In genomic region chr13:3563953-3564352, GRCm38 (mm10) we compare ENCODE assay signal across 20 mouse cellular contexts. TPM values are rescaled to one million over a fixed set of nuclear protein-coding genes. Genes with fewer than 3 reads are reported as not detected.
DNase-seq lines count a peak whose midpoint lies in the region; ATAC-seq and TF ChIP-seq lines count a peak whose summit lies in the region.
"Had no signal": no experiment of that assay in that cellular context is flagged by ENCODE, and none has a peak within 500 bp of the region (broad histone marks: within the 10 kb centered on the region; RNA-seq: fewer than 3 reads in every experiment).

No protein-coding gene starts in this region.

- no peaks in the 10 kb centered on the region for H3K27me3 ChIP-seq in intestine, postnatal 0 days (replicated peaks; ENCODE audit: control insufficient read depth, insufficient read depth, low read length)
- H3K27me3 ChIP-seq in intestine, embryonic 16.5 days (replicated peaks; ENCODE audit: control insufficient read depth, insufficient read depth, low read length) = no peaks in the 10 kb centered on the region
- H3K27me3 ChIP-seq in CH12.LX (replicated peaks) = no peaks in the 10 kb centered on the region
- H3K27me3 ChIP-seq: embryonic facial prominence, embryonic 15.5 days; heart, embryonic 15.5 days; hindbrain, embryonic 13.5 days had no signal

- no peaks in the 10 kb centered on the region for H3K4me1 ChIP-seq in intestine, postnatal 0 days (replicated peaks; ENCODE audit: control insufficient read depth, insufficient read depth, low read length)
- H3K4me1 ChIP-seq in intestine, embryonic 16.5 days (ENCODE audit: control insufficient read depth, insufficient read depth, low read length) = no peaks in the 10 kb centered on the region
- no peaks in the 10 kb centered on the region for H3K4me1 ChIP-seq in CH12.LX (ENCODE audit: control insufficient read depth in 1 of 2, insufficient read depth in 2 of 2)
- H3K4me1 ChIP-seq: embryonic facial prominence, embryonic 15.5 days; heart, embryonic 15.5 days; hindbrain, embryonic 13.5 days had no signal

- no peak for TF ChIP-seq RAD21 in CH12.LX (IDR thresholded peaks at IDR 0.05; ENCODE audit: low read depth, low read length)

- no peak for TF ChIP-seq EP300 in CH12.LX (IDR thresholded peaks at IDR 0.05; ENCODE audit: low read length)

- TF ChIP-seq CTCF in intestine, postnatal 0 days (IDR thresholded peaks at IDR 0.05; ENCODE audit: low read depth) = no peak; the same call in 1 of the 2 replicates
- no peak for TF ChIP-seq CTCF in CH12.LX (conservative IDR thresholded peaks at IDR 0.05 in 1 of 2, IDR thresholded peaks at IDR 0.05 in 1 of 2; ENCODE audit: low read depth in 2 of 2, low read length in 2 of 2)

- ATAC-seq in intestine, postnatal 0 days = peak; percentile 48; the same call in 1 of the 2 replicates
- no peak for ATAC-seq in intestine, embryonic 16.5 days
- ATAC-seq in megakaryocyte, adult 5-6 weeks (ENCODE audit: poor library complexity, severe bottlenecking) = 0 out of 2 replicates have a peak, but pooled peaks have one; percentile 24
- ATAC-seq: forebrain, embryonic 16.5 days had no signal

- H3K9me3 ChIP-seq in intestine, postnatal 0 days (ENCODE audit: control insufficient read depth) = no peaks in the 10 kb centered on the region
- H3K9me3 ChIP-seq in intestine, embryonic 16.5 days (ENCODE audit: control insufficient read depth, low read length) = no peaks in the 10 kb centered on the region
- no peaks in the 10 kb centered on the region for H3K9me3 ChIP-seq in CH12.LX (replicated peaks; ENCODE audit: low read length)
- H3K9me3 ChIP-seq: embryonic facial prominence, embryonic 15.5 days; heart, embryonic 15.5 days; hindbrain, embryonic 13.5 days had no signal

- dilution Hi-C loops in CH12.LX (cut with MboI; ENCODE audit: extremely low pct_ligation_motif_present, extremely low pct_unique_long_range_greater_than_20kb, low sequenced_read_pairs) = no loop called here

- no peak overlapping the region for H3K4me3 ChIP-seq in intestine, postnatal 0 days (ENCODE audit: low read depth, low read length)
- no peak overlapping the region for H3K4me3 ChIP-seq in intestine, embryonic 16.5 days (ENCODE audit: low read length)
- no peak overlapping the region for H3K4me3 ChIP-seq in CH12.LX (replicated peaks in 1 of 3; ENCODE audit: low read depth in 2 of 3, low read length in 2 of 3, poor library complexity in 1 of 3)
- H3K4me3 ChIP-seq: embryonic facial prominence, embryonic 15.5 days; heart, adult 2 months; heart, embryonic 15.5 days; hindbrain, embryonic 13.5 days had no signal

- H3K4me2 ChIP-seq in intestine, postnatal 0 days (replicated peaks; ENCODE audit: low read depth) = no peak overlapping the region
- no peak overlapping the region for H3K4me2 ChIP-seq in intestine, embryonic 16.5 days (ENCODE audit: low read depth, low read length)
- no peak overlapping the region for H3K4me2 ChIP-seq in CH12.LX (ENCODE audit: insufficient read depth, low read depth, poor library complexity, severe bottlenecking)
- H3K4me2 ChIP-seq: embryonic facial prominence, embryonic 15.5 days; heart, embryonic 11.5 days; heart, embryonic 15.5 days; hindbrain, embryonic 13.5 days had no signal

- DNase-seq in CH12.LX (ENCODE audit: extremely low read depth) = no peak
- DNase-seq in thymus, postnatal 14 days = no peak
- no peak for DNase-seq in B cell, adult 2 months
- DNase-seq in spleen, postnatal 36 days (ENCODE audit: low spot score in 2 of 2) = no peak
- DNase-seq: adrenal gland, adult 2 months; adrenal gland, postnatal 25 days; cerebellum, adult 2 months; cerebellum, postnatal 10 days; embryo, embryonic 11 days; gastrocnemius, postnatal 10 days; heart, adult 2 months; heart, postnatal 14 days had no signal

- no peak; the same call in 1 of the 2 replicates for TF ChIP-seq POLR2A in CH12.LX (IDR thresholded peaks at IDR 0.05; ENCODE audit: low read depth, low read length)

- peaks cover 46% of the 10 kb centered on the region for H3K36me3 ChIP-seq in intestine, postnatal 0 days (ENCODE audit: control insufficient read depth, insufficient read depth)
- peaks cover 11% of the 10 kb centered on the region for H3K36me3 ChIP-seq in intestine, embryonic 16.5 days (ENCODE audit: control insufficient read depth, insufficient read depth, low read length)
- peaks cover 40 to 78% of the 10 kb centered on the region in 2 experiments for H3K36me3 ChIP-seq in CH12.LX (replicated peaks in 1 of 2; ENCODE audit: control insufficient read depth in 1 of 2, insufficient read depth in 1 of 2, low read length in 1 of 2)

- in situ Hi-C loops in CH12.LX (cut with MboI; ENCODE audit: low pct_ligation_motif_present, low pct_unique_long_range_greater_than_20kb, low sequenced_read_pairs) = no loop called here

- no peak overlapping the region for H3K9ac ChIP-seq in intestine, postnatal 0 days (ENCODE audit: low read depth, low read length)
- no peak overlapping the region for H3K9ac ChIP-seq in intestine, embryonic 16.5 days (ENCODE audit: low read depth, low read length)
- H3K9ac ChIP-seq in CH12.LX (ENCODE audit: insufficient read depth, low read depth) = no peak overlapping the region
- H3K9ac ChIP-seq: embryonic facial prominence, embryonic 15.5 days; heart, embryonic 15.5 days; hindbrain, embryonic 13.5 days had no signal

- H3K79me2 ChIP-seq in CH12.LX (replicated peaks; ENCODE audit: control insufficient read depth, extremely low read depth, insufficient read depth, poor library complexity, severe bottlenecking) = no peaks in the 10 kb centered on the region

- 64% methylated on average over 2 of the region's 2 CpGs for WGBS in intestine, postnatal 0 days
- 67% methylated on average over 2 of the region's 2 CpGs for WGBS in intestine, embryonic 16.5 days

- H3K27ac ChIP-seq in intestine, postnatal 0 days (ENCODE audit: low read depth, low read length) = no peak overlapping the region
- no peak overlapping the region for H3K27ac ChIP-seq in intestine, embryonic 16.5 days (ENCODE audit: low read length)
- H3K27ac ChIP-seq in CH12.LX (ENCODE audit: insufficient read depth, low read depth) = no peak overlapping the region
- H3K27ac ChIP-seq: embryonic facial prominence, embryonic 15.5 days; heart, adult 2 months; heart, embryonic 15.5 days; hindbrain, embryonic 13.5 days had no signal

TF ChIP-seq in CH12.LX, 34 proteins besides CTCF, POLR2A, EP300 and RAD21:
- peak; percentile 30; the same call in 1 of the 2 replicates for TF ChIP-seq BHLHE40 (IDR thresholded peaks at IDR 0.05; ENCODE audit: low read depth, low read length)
- TF ChIP-seq POLR2AphosphoS2 (IDR thresholded peaks at IDR 0.05; ENCODE audit: low read depth, low read length) = no peak

RNA-seq across cellular contexts. Expression of gene Gdi2, which starts 26.1 kb away (rescaled TPM):
- polyA plus RNA-seq in intestine, postnatal 0 days (2015; fragmentation: Nextera tagmentation; extraction: Ambion mirVana) = 450 and 460 TPM in 2 replicates
- 446 and 447 TPM in 2 replicates for polyA plus RNA-seq in intestine, embryonic 16.5 days (2015; fragmentation: Nextera tagmentation; extraction: Ambion mirVana)
- total RNA-seq in CH12.LX (2012; rRNA removed) = 249 and 263 TPM in 2 replicates
- total RNA-seq in CH12.LX (2014; rRNA removed) = 609 and 719 TPM in 2 replicates
- 628 and 655 TPM in 2 replicates for polyA plus RNA-seq in CH12.LX (2012; ENCODE audit: insufficient read length, low read depth)
- total RNA-seq in megakaryocyte, adult 5-6 weeks (2015) = 654 and 710 TPM in 2 replicates
- 551 and 553 TPM in 2 replicates for total RNA-seq in megakaryocyte, adult 5-6 weeks (2017)

RNA-seq across cellular contexts. Expression of gene Fam208b, which starts 47.0 kb away (rescaled TPM):
- polyA plus RNA-seq in intestine, postnatal 0 days (2015; fragmentation: Nextera tagmentation; extraction: Ambion mirVana) = 4.8 and 5.0 TPM in 2 replicates
- polyA plus RNA-seq in intestine, embryonic 16.5 days (2015; fragmentation: Nextera tagmentation; extraction: Ambion mirVana) = 7.2 and 7.3 TPM in 2 replicates
- total RNA-seq in CH12.LX (2012; rRNA removed) (12.5 and 13.2 TPM in 2 replicates), CH12.LX (2014; rRNA removed) (28.1 and 36.5 TPM in 2 replicates)
- polyA plus RNA-seq in CH12.LX (2012; ENCODE audit: insufficient read length, low read depth) = 19.8 and 26.4 TPM in 2 replicates
- total RNA-seq in megakaryocyte, adult 5-6 weeks (2015) = 27.4 and 28.6 TPM in 2 replicates
- total RNA-seq in megakaryocyte, adult 5-6 weeks (2017) = 16.7 and 20.6 TPM in 2 replicates
